Mouse (Mus musculus): ENCODE results near the gene Gm20532. TPM values are rescaled to one million over a fixed set of nuclear protein-coding genes. Genes with fewer than 3 reads are reported as not detected.

Gene Gm20532
- total RNA-seq (2012; rRNA removed) (0.15 TPM in 1 of 2 replicates, not detected in the other), polyA plus RNA-seq (2012; ENCODE audit: insufficient read depth in 1 of 2, insufficient read length in 2 of 2, low read depth in 1 of 2, low replicate concordance in 2 of 2, missing spikeins in 1 of 2) (not detected)

DNA sequence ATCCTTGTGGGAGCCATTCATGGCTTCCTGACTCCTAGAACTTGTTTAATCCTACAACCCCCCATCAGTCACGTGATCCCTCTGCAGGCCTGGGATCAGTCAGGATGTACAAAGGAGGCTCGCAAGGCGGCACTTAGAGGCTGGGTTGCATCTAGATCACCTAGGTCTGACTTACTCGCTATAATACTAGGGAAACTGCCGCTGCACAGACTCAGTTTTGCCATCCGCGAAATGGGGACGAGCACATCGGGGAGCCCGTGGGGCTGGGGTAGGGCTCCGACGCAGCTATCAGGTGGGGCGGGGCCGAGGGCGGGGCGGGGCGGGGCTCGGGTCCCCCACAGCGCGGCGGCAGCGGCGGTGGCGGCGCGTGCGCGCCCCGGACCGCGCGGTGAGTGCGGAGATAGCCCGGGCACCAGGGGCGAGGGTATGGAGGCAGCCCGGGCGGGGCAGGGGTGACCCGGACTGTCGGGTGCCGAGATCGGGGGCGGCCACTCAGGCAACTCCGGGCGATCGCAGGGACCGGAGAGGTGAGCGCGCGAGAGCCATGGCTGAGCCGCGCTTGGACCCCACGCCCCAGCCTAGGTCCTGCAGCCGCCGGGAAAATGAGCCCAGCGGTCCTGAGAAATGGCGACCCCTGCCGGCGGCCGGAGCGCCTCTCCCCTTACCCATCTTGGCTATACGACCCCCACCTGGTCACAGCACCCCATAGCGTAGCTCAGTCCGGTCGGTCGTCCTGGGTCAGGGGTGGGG, at the start of gene Gm20532:
Gene Gm20532 (plus strand): TSS at position 346 of the 750 bp plus-strand sequence.
- H3K27ac ChIP-seq (ENCODE audit: control insufficient read depth, low read depth, low read length): peak within 1 kb of the TSS; percentile 48
- no peak for TF ChIP-seq EP300 (IDR thresholded peaks at IDR 0.05; ENCODE audit: low read depth in 1 of 2, low read length in 2 of 2)
- no peak for TF ChIP-seq CHD2 (IDR thresholded peaks at IDR 0.05; ENCODE audit: low read length)
- TF ChIP-seq ZMIZ1 (IDR thresholded peaks at IDR 0.05; ENCODE audit: low read depth, low read length): no peak; the same call in 1 of the 2 replicates
- peak; percentile 71; the same call in 1 of the 2 replicates for TF ChIP-seq MAZ (IDR thresholded peaks at IDR 0.05; ENCODE audit: low read depth, low read length)
- 0 out of 2 replicates have a peak, but pooled peaks have one; percentile 6 for TF ChIP-seq MEF2A (IDR thresholded peaks at IDR 0.05; ENCODE audit: extremely low read depth, insufficient replicate concordance, low read depth, low read length, poor library complexity, severe bottlenecking)
- TF ChIP-seq BHLHE40 (IDR thresholded peaks at IDR 0.05; ENCODE audit: borderline replicate concordance, low read depth, low read length): peak; percentile 48; the same call in 1 of the 2 replicates
- no peak for TF ChIP-seq UBTF (IDR thresholded peaks at IDR 0.05; ENCODE audit: borderline replicate concordance, insufficient read depth, low read depth, low read length)
- TF ChIP-seq GATA1 (IDR thresholded peaks at IDR 0.05; ENCODE audit: low read depth, low read length): no peak
- TF ChIP-seq NRF1 (IDR thresholded peaks at IDR 0.05; ENCODE audit: insufficient read depth, low read depth, low read length, poor library complexity, severe bottlenecking): peak; percentile 69
- no peak for TF ChIP-seq ELF1 (IDR thresholded peaks at IDR 0.05; ENCODE audit: low read depth, low read length)
- no peak for TF ChIP-seq ZNF384 (IDR thresholded peaks at IDR 0.05; ENCODE audit: low read depth, low read length)
- no peak for TF ChIP-seq ZKSCAN1 (IDR thresholded peaks at IDR 0.05; ENCODE audit: low read depth, low read length)
- TF ChIP-seq CTCF (IDR thresholded peaks at IDR 0.05 in 2 of 3, conservative IDR thresholded peaks at IDR 0.05 in 1 of 3; ENCODE audit: control insufficient read depth in 1 of 3, insufficient read depth in 1 of 3, low read depth in 2 of 3, low read length in 3 of 3, poor library complexity in 1 of 3, severe bottlenecking in 1 of 3): peak; percentile 47 to 85 (median 62); a peak in 5 of 6 replicates
- no peak for TF ChIP-seq TAL1 (IDR thresholded peaks at IDR 0.05; ENCODE audit: low read length)
- peak; percentile 22 for TF ChIP-seq ZC3H11A (IDR thresholded peaks at IDR 0.05; ENCODE audit: low read depth, low read length)
- TF ChIP-seq USF2 (IDR thresholded peaks at IDR 0.05; ENCODE audit: borderline replicate concordance in 1 of 2, insufficient read depth in 1 of 2, low read depth in 1 of 2, low read length in 2 of 2): peak in 1 of 2 experiments; percentile 51; a peak in 1 of 4 replicates
- no peak for TF ChIP-seq JUND (IDR thresholded peaks at IDR 0.05; ENCODE audit: low read depth, low read length)
- 0 out of 2 replicates have a peak, but pooled peaks have one; percentile 20 for TF ChIP-seq E2F4 (IDR thresholded peaks at IDR 0.05; ENCODE audit: borderline replicate concordance, low read depth, low read length)
- TF ChIP-seq SIN3A (IDR thresholded peaks at IDR 0.05; ENCODE audit: low read length): 0 out of 2 replicates have a peak, but pooled peaks have one; percentile 35
- TF ChIP-seq KAT2A (conservative IDR thresholded peaks at IDR 0.05; ENCODE audit: low read depth, low read length): no peak
- no peak for TF ChIP-seq TCF12 (IDR thresholded peaks at IDR 0.05; ENCODE audit: low read depth, low read length)
- no peak for TF ChIP-seq HCFC1 (IDR thresholded peaks at IDR 0.05; ENCODE audit: low read depth, low read length)
- TF ChIP-seq SMC3 (IDR thresholded peaks at IDR 0.05; ENCODE audit: low read depth, low read length): peak; percentile 47
- peak; percentile 74 for TF ChIP-seq NELFE (IDR thresholded peaks at IDR 0.05; ENCODE audit: low read depth, low read length)
- peak; percentile 31 for TF ChIP-seq RAD21 (IDR thresholded peaks at IDR 0.05; ENCODE audit: low read depth, low read length)
- no peak for TF ChIP-seq TBP (IDR thresholded peaks at IDR 0.05; ENCODE audit: low read depth, low read length)
- TF ChIP-seq MXI1 (IDR thresholded peaks at IDR 0.05; ENCODE audit: low read depth, low read length): no peak
- peak; percentile 48; the same call in 1 of the 2 replicates for TF ChIP-seq RCOR1 (IDR thresholded peaks at IDR 0.05; ENCODE audit: low read depth, low read length)
- TF ChIP-seq POLR2A (IDR thresholded peaks at IDR 0.05; ENCODE audit: control insufficient read depth in 1 of 2, insufficient read depth in 1 of 2, low read depth in 1 of 2, low read length in 2 of 2, poor library complexity in 1 of 2): peak; percentile 66 to 86; a peak in 2 of 4 replicates
- no peak for TF ChIP-seq GABPA (IDR thresholded peaks at IDR 0.05; ENCODE audit: low read depth, low read length)
- TF ChIP-seq MYC (IDR thresholded peaks at IDR 0.05; ENCODE audit: low read depth, low read length): no peak
- TF ChIP-seq USF1 (IDR thresholded peaks at IDR 0.05; ENCODE audit: low read depth, low read length): peak; percentile 86
- H3K36me3 ChIP-seq (ENCODE audit: control insufficient read depth in 1 of 2, insufficient read depth in 2 of 2, low read length in 2 of 2): peaks cover 0 to 11% of the 10 kb centered on the region in 2 experiments; a peak in 2 of 4 replicates
- no peaks in the 10 kb centered on the region; the same call in 1 of the 2 replicates for H3K79me2 ChIP-seq (ENCODE audit: control insufficient read depth, insufficient read depth, low read length, poor library complexity)
- H3K9ac ChIP-seq (ENCODE audit: control insufficient read depth, low read depth, low read length, poor library complexity, severe bottlenecking): peak within 1 kb of the TSS; percentile 84
- H3K4me3 ChIP-seq (ENCODE audit: control insufficient read depth in 1 of 2, insufficient read depth in 1 of 2, low read depth in 2 of 2, low read length in 2 of 2): peak within 1 kb of the TSS; percentile 81 to 93
- no peaks in the 10 kb centered on the region for H3K9me3 ChIP-seq (replicated peaks; ENCODE audit: insufficient read depth, low read length)
- H3K4me1 ChIP-seq (ENCODE audit: control insufficient read depth in 1 of 2, insufficient read depth in 2 of 2, low read length in 2 of 2): peaks cover 4 to 21% of the 10 kb centered on the region in 2 experiments; a peak in 3 of 4 replicates
- H3K27me3 ChIP-seq (ENCODE audit: control insufficient read depth in 1 of 2, insufficient read depth in 2 of 2, low read length in 2 of 2): no peaks in the 10 kb centered on the region
- peak; percentile 77 for DNase-seq (ENCODE audit: low read depth, low spot score)
